Mouse (Mus musculus): Measurements from ENCODE around the gene Bicra.

DNA sequence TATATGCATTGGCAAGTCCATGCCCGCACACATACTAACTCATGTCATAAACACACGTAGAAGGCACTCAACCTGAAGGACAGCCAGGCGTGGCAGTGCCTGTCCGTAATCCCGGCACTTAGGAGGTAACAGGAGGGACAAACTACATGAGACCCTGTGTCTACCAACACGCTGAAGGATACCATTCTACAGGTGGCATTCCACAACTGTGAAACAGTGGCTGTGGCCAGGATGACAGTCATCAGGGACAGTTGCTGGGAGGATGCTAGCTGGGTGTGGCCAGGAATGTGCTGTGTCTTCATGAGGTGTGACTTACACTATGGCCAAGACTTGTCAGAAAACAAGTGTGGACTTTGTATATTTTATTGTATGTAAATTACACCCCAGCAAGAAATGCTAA is 10.7 kb downstream of the Bicra start:
- TF ChIP-seq POLR2A (IDR thresholded peaks at IDR 0.05; ENCODE audit: borderline replicate concordance, extremely low read depth, low read depth, low read length) = no peak
- TF ChIP-seq CTCF (IDR thresholded peaks at IDR 0.05; ENCODE audit: insufficient read depth, low read length) = no peak

Measured in lung, adult 2 months (tissue).